12 mouse cellular contexts compared by ENCODE assay signal in genomic region chr14:62333909-62334687, GRCm38 (mm10). TPM values are rescaled to one million over a fixed set of nuclear protein-coding genes. Genes with fewer than 3 reads are reported as not detected.
DNase-seq lines count a peak whose midpoint lies in the region; ATAC-seq and TF ChIP-seq lines count a peak whose summit lies in the region.
"Had no signal": no experiment of that assay in that cellular context is flagged by ENCODE, and none has a peak within 500 bp of the region (broad histone marks: within the 10 kb centered on the region; RNA-seq: fewer than 3 reads in every experiment).

No protein-coding gene starts in this region.

- no peak for TF ChIP-seq EP300 in heart, adult 2 months (IDR thresholded peaks at IDR 0.05; ENCODE audit: insufficient read depth, low read depth, low read length)

- peak; percentile 23; the same call in 1 of the 2 replicates for TF ChIP-seq CTCF in heart, adult 2 months (IDR thresholded peaks at IDR 0.05)

- TF ChIP-seq POLR2A in heart, adult 2 months (IDR thresholded peaks at IDR 0.05; ENCODE audit: insufficient read depth, low read depth, low read length): no peak

- no peak overlapping the region for H3K27ac ChIP-seq in heart, adult 2 months
- peak overlapping the region; percentile 17; the same call in 1 of the 2 replicates for H3K27ac ChIP-seq in midbrain, embryonic 10.5 days (replicated peaks)
- H3K27ac ChIP-seq in midbrain, embryonic 15.5 days: no peak overlapping the region
- H3K27ac ChIP-seq: midbrain, embryonic 12.5 days had no signal

- no peaks in the 10 kb centered on the region for H3K27me3 ChIP-seq in heart, adult 2 months (ENCODE audit: control insufficient read depth, insufficient read depth, low read length)
- no peaks in the 10 kb centered on the region for H3K27me3 ChIP-seq in midbrain, embryonic 10.5 days (ENCODE audit: low read depth, poor library complexity, severe bottlenecking)
- no peaks in the 10 kb centered on the region for H3K27me3 ChIP-seq in midbrain, embryonic 15.5 days (replicated peaks)
- H3K27me3 ChIP-seq: midbrain, embryonic 12.5 days had no signal

- no peaks in the 10 kb centered on the region for H3K9me3 ChIP-seq in midbrain, embryonic 10.5 days (replicated peaks)
- no peaks in the 10 kb centered on the region for H3K9me3 ChIP-seq in midbrain, embryonic 15.5 days
- H3K9me3 ChIP-seq: forebrain, embryonic 10.5 days; midbrain, embryonic 12.5 days had no signal

- H3K79me2 ChIP-seq in heart, adult 2 months (replicated peaks; ENCODE audit: control insufficient read depth, insufficient read depth, low read length): no peaks in the 10 kb centered on the region

- no peak overlapping the region for H3K4me3 ChIP-seq in heart, adult 2 months
- no peak overlapping the region; the same call in 1 of the 2 replicates for H3K4me3 ChIP-seq in midbrain, embryonic 10.5 days
- no peak overlapping the region for H3K4me3 ChIP-seq in midbrain, embryonic 15.5 days

- no peak for ATAC-seq in midbrain, embryonic 15.5 days (replicated peaks)

- WGBS in heart, adult 2 months: 79% methylated on average over 9 of the region's 9 CpGs
- WGBS in midbrain, embryonic 10.5 days: 77% methylated on average over 9 of the region's 9 CpGs
- WGBS in midbrain, embryonic 15.5 days: 78% methylated on average over 9 of the region's 9 CpGs

- H3K4me1 ChIP-seq in heart, adult 2 months (ENCODE audit: control insufficient read depth, insufficient read depth, low read length): 0 out of 2 replicates have a peak, but pooled peaks cover 1% of the 10 kb centered on the region
- peaks cover 34% of the 10 kb centered on the region for H3K4me1 ChIP-seq in midbrain, embryonic 10.5 days
- H3K4me1 ChIP-seq in midbrain, embryonic 15.5 days: peaks cover 17% of the 10 kb centered on the region

- H3K9ac ChIP-seq in heart, adult 2 months (ENCODE audit: low read depth, low read length): no peak overlapping the region; the same call in 1 of the 2 replicates
- no peak overlapping the region for H3K9ac ChIP-seq in midbrain, embryonic 15.5 days

- no peaks in the 10 kb centered on the region for H3K36me3 ChIP-seq in heart, adult 2 months (ENCODE audit: control insufficient read depth, insufficient read depth, low read length)
- peaks cover 14% of the 10 kb centered on the region for H3K36me3 ChIP-seq in midbrain, embryonic 10.5 days
- no peaks in the 10 kb centered on the region for H3K36me3 ChIP-seq in midbrain, embryonic 15.5 days (replicated peaks)
- H3K36me3 ChIP-seq: midbrain, embryonic 12.5 days had no signal

- H3K4me2 ChIP-seq in midbrain, embryonic 15.5 days: no peak overlapping the region

- intact Hi-C loops in heart, adult 2 months (cut with DNase I): loop anchor here (2.0 to 10.0 kb wide), 3 partner anchors 37 to 649 kb away; partner anchors contain the start of gene Gucy1b2
- intact Hi-C loops in heart, postnatal 25 days (cut with DNase I): loop anchor here (2.0 to 10.0 kb wide), 4 partner anchors 43 to 759 kb away; partner anchors contain the start of gene Gucy1b2

- no peak for DNase-seq in heart, adult 2 months
- DNase-seq in heart, postnatal 25 days (ENCODE audit: low spot score): no peak
- DNase-seq in midbrain, embryonic 10.5 days (ENCODE audit: low spot score): no peak
- peak; percentile 80 for DNase-seq in ZHBTc4 (ENCODE audit: low read depth, low spot score)
- DNase-seq in thymus, postnatal 0 days (ENCODE audit: low spot score): peak; percentile 57
- no peak for DNase-seq in adrenal gland, postnatal 25 days
- DNase-seq in spleen, postnatal 36 days (ENCODE audit: low spot score in 2 of 2): no peak
- DNase-seq: kidney, adult 8-10 months; right cerebral cortex, adult 18-20 months had no signal

RNA-seq across cellular contexts. Expression of gene Dleu7, which starts 41.3 kb away (rescaled TPM):
- total RNA-seq in heart, adult 2 months (2021): not detected
- 0.23 TPM in 1 of 2 replicates, not detected in the other for polyA plus RNA-seq in heart, adult 2 months (2012; rRNA removed)
- total RNA-seq in heart, postnatal 25 days (2021): under 1 TPM in 1 of 2 experiments, not detected in 1; 0.20 TPM
- polyA plus RNA-seq in midbrain, embryonic 10.5 days (2016; fragmentation: Nextera tagmentation; extraction: Ambion mirVana): 4.1 and 4.6 TPM in 2 replicates
- 12.9 and 14.7 TPM in 2 replicates for polyA plus RNA-seq in midbrain, embryonic 15.5 days (2015; fragmentation: Nextera tagmentation; extraction: Ambion mirVana)
- polyA plus RNA-seq in thymus, postnatal 0 days (2015; fragmentation: Nextera tagmentation; extraction: Ambion mirVana): 5.6 and 6.4 TPM in 2 replicates
- not detected in 2 replicates for total RNA-seq in adrenal gland, postnatal 25 days (2021)

RNA-seq across cellular contexts. Expression of gene Rnaseh2b, which starts 41.7 kb away (rescaled TPM):
- total RNA-seq in heart, adult 2 months (2021): 1 to 10 TPM; 9.3 to 9.8 TPM
- 3.3 and 5.0 TPM in 2 replicates for polyA plus RNA-seq in heart, adult 2 months (2012; rRNA removed)
- total RNA-seq in heart, postnatal 25 days (2021): 10 to 100 TPM in 1 of 2 experiments, 1 to 10 TPM in 1; 9.9 to 11.1 TPM
- 65.0 and 76.1 TPM in 2 replicates for polyA plus RNA-seq in midbrain, embryonic 10.5 days (2016; fragmentation: Nextera tagmentation; extraction: Ambion mirVana)
- polyA plus RNA-seq in midbrain, embryonic 15.5 days (2015; fragmentation: Nextera tagmentation; extraction: Ambion mirVana): 23.0 and 23.2 TPM in 2 replicates
- polyA plus RNA-seq in thymus, postnatal 0 days (2015; fragmentation: Nextera tagmentation; extraction: Ambion mirVana): 128 and 130 TPM in 2 replicates
- 25.8 and 27.0 TPM in 2 replicates for total RNA-seq in adrenal gland, postnatal 25 days (2021)

Comparison
In these comparisons a context has a peak if more than half of its experiments do, and no peak if none do; other contexts are left out.
1. DNase-seq: peak in ZHBTc4 (single experiment) and thymus, postnatal 0 days (single experiment); none in heart, adult 2 months (0 of 2), heart, postnatal 25 days (single experiment), midbrain, embryonic 10.5 days (single experiment), adrenal gland, postnatal 25 days (single experiment) and spleen, postnatal 36 days (0 of 2).